Mouse (Mus musculus) ES-E14 (cell line): ENCODE data around the gene Slc18a3. TPM values are rescaled to one million over a fixed set of nuclear protein-coding genes. Genes with fewer than 3 reads are reported as not detected.

Source experiments
- DNase-seq: peaks from one replicate; pipeline ENCODE4 v3.0.0-alpha.2; 2013; ENCODE audit warnings: low read depth, low spot score
- H3K27ac ChIP-seq: 2 replicates; pipeline ENCODE4 v1.5.1; 2012; ENCODE audit warnings: low read depth, mild to moderate bottlenecking, low read length, moderate library complexity, mixed read lengths; ENCODE audit not compliant: poor library complexity, insufficient read depth, severe bottlenecking
- H3K36me3 ChIP-seq: 2 replicates; pipeline ENCODE4 v1.6.1; 2012; ENCODE audit warnings: mild to moderate bottlenecking, low read length, moderate library complexity, mixed read lengths; ENCODE audit not compliant: control insufficient read depth, poor library complexity, insufficient read depth, severe bottlenecking
- H3K4me1 ChIP-seq, 2 experiments: fragments of 150-350 bp in 1 of 2; sonication (generic) in 1 of 2; 2 replicates each; pipeline ENCODE4 v1.6.1; 2012; ENCODE audit warnings: low read length in 2 of 2, mild to moderate bottlenecking in 1 of 2, mixed read lengths in 1 of 2; ENCODE audit not compliant: control insufficient read depth in 2 of 2, insufficient read depth in 2 of 2, poor library complexity in 1 of 2
- H3K4me3 ChIP-seq, 2 experiments: fragments of 150-350 bp in 1 of 2; sonication (generic) in 1 of 2; 2 replicates each; pipeline ENCODE4 v1.5.1; 2012; ENCODE audit warnings: low read length in 2 of 2, low read depth in 1 of 2, mild to moderate bottlenecking in 1 of 2, mixed read lengths in 1 of 2; ENCODE audit not compliant: insufficient read depth in 1 of 2, poor library complexity in 1 of 2, severe bottlenecking in 1 of 2
- H3K9ac ChIP-seq: 2 replicates; pipeline ENCODE4 v1.6.1; 2012; ENCODE audit warnings: low read depth, mild to moderate bottlenecking, low read length, mixed read lengths; ENCODE audit not compliant: poor library complexity, insufficient read depth, severe bottlenecking
- H3K9me3 ChIP-seq: fragments of 150-350 bp; sonication (generic); 2 replicates; pipeline ENCODE4 v1.6.1; 2012; ENCODE audit warnings: low read depth, mild to moderate bottlenecking, low read length; ENCODE audit not compliant: control insufficient read depth, insufficient read depth
- CHD2 ChIP-seq: IDR thresholded peaks from 2 replicates; pipeline ENCODE4 v1.6.1; 2014; ENCODE audit warnings: mild to moderate bottlenecking, low read depth, low read length, inconsistent platforms
- HCFC1 ChIP-seq: IDR thresholded peaks from 2 replicates; pipeline ENCODE4 v1.6.1; 2012; ENCODE audit warnings: low read length, inconsistent platforms, borderline replicate concordance; ENCODE audit not compliant: insufficient read depth
- MAFK ChIP-seq: IDR thresholded peaks from 2 replicates; pipeline ENCODE4 v1.6.1; 2014; ENCODE audit warnings: mild to moderate bottlenecking, low read depth, low read length, inconsistent platforms; ENCODE audit not compliant: insufficient read depth
- ZC3H11A ChIP-seq: IDR thresholded peaks from 2 replicates; pipeline ENCODE4 v1.6.1; 2012; ENCODE audit warnings: low read depth, mild to moderate bottlenecking, inconsistent platforms, low read length, borderline replicate concordance
- ZNF384 ChIP-seq: IDR thresholded peaks from 2 replicates; pipeline ENCODE4 v1.6.1; 2012; ENCODE audit warnings: low read depth, low read length, inconsistent platforms
- in situ Hi-C, 2 experiments: fragments of 600-800 bp; cut with MboI; formaldehyde crosslinking; loops; one replicate each; pipeline ENCODE4 v1.15.1; 2025; ENCODE audit warnings: low sequenced_read_pairs in 2 of 2, inconsistent platforms in 1 of 2; ENCODE audit not compliant: unreplicated experiment in 2 of 2
- total RNA-seq: library from RNA; depleted of rRNA; stranded (reverse); fragments of 300-350 nt; gene quantifications from 2 replicates; pipeline ENCODE4 v1.2.3, GENCODE M21; 2012

Gene Slc18a3
- total RNA-seq, 1 experiment, result 1.0 TPM

GRCm38 (mm10) chr14:32482061-32482460 lies 17.4 kb upstream of the Slc18a3 start:
- Histone ChIP-seq H3K4me1 (no peaks in the 10 kb centered on the region), H3K9me3 (no peaks in the 10 kb centered on the region), H3K4me3 (no peak overlapping the region), H3K27ac (no peak overlapping the region), H3K36me3 (no peaks in the 10 kb centered on the region), H3K9ac (no peak overlapping the region)
- DNase-seq, result peak; percentile 24
- in situ Hi-C loops, result no loop called here
- TF ChIP-seq ZC3H11A (peak; percentile 97), MAFK (no peak)

- no peaks in the 10 kb centered on the region for H3K36me3 ChIP-seq
- no peak overlapping the region for H3K27ac ChIP-seq
- DNase-seq, result no peak
- no peaks in the 10 kb centered on the region for H3K9me3 ChIP-seq
- TF ChIP-seq CHD2 (no peak), HCFC1 (no peak), ZNF384 (no peak), MAFK (no peak), ZC3H11A (no peak)
- no peak overlapping the region for H3K4me3 ChIP-seq
- in situ Hi-C loops, result no loop called here
- H3K4me1 ChIP-seq, result no peaks in the 10 kb centered on the region
- H3K9ac ChIP-seq, result no peak overlapping the region
These were observed 12.9 kb upstream of the Slc18a3 start for GRCm38 (mm10) chr14:32477581-32477980.

GRCm38 (mm10) chr14:32476559-32476958 lies 11.9 kb upstream of the Slc18a3 start:
- Histone ChIP-seq H3K36me3 (no peaks in the 10 kb centered on the region), H3K4me3 (no peak overlapping the region), H3K9ac (no peak overlapping the region), H3K27ac (no peak overlapping the region), H3K4me1 (no peaks in the 10 kb centered on the region), H3K9me3 (no peaks in the 10 kb centered on the region)
- in situ Hi-C loops, result no loop called here
- TF ChIP-seq MAFK, result no peak
- no peak for TF ChIP-seq CHD2
- no peak for TF ChIP-seq ZC3H11A
- no peak for TF ChIP-seq ZNF384
- no peak for TF ChIP-seq HCFC1
- no peak for DNase-seq

GRCm38 (mm10) chr14:32472996-32473395 lies 8.3 kb upstream of the Slc18a3 start:
- H3K27ac ChIP-seq, result no peak overlapping the region
- H3K9ac ChIP-seq, result no peak overlapping the region
- H3K36me3 ChIP-seq, result no peaks in the 10 kb centered on the region
- in situ Hi-C loops, result no loop called here
- no peak overlapping the region for H3K4me3 ChIP-seq
- TF ChIP-seq ZC3H11A (peak; percentile 67), CHD2 (no peak)
- peak; percentile 51 for DNase-seq
- H3K4me1 ChIP-seq, result no peaks in the 10 kb centered on the region
- no peaks in the 10 kb centered on the region for H3K9me3 ChIP-seq

- H3K27ac ChIP-seq, result no peak overlapping the region
- no peaks in the 10 kb centered on the region for H3K36me3 ChIP-seq
- no peaks in the 10 kb centered on the region for H3K9me3 ChIP-seq
- TF ChIP-seq HCFC1, result no peak
- no peak for TF ChIP-seq MAFK
- TF ChIP-seq ZC3H11A, result no peak
- no peak for TF ChIP-seq ZNF384
- TF ChIP-seq CHD2, result no peak
- no peak overlapping the region for H3K9ac ChIP-seq
- no peak overlapping the region for H3K4me3 ChIP-seq
- in situ Hi-C loops, result no loop called here
- peak; percentile 43 for DNase-seq
- H3K4me1 ChIP-seq, result peaks cover 0 to 14% of the 10 kb centered on the region in 2 experiments; a peak in 1 of 4 replicates
These were observed 3.0 kb upstream of the Slc18a3 start for GRCm38 (mm10) chr14:32467606-32468005.
